Mouse (Mus musculus): ENCODE results near the gene Cldn34c2. TPM values are rescaled to one million over a fixed set of nuclear protein-coding genes. Genes with fewer than 3 reads are reported as not detected.
"Not testable (repeated sequence)": the region's sequence is repeated elsewhere in the genome, so short reads cannot be mapped to it uniquely, and the experiment has no call there.

The Cldn34c2 gene
- not detected in 2 replicates for polyA plus RNA-seq (2015; fragmentation: Nextera tagmentation; extraction: Ambion mirVana)

- not testable (repeated sequence) for H3K4me2 ChIP-seq (replicated peaks); H3K36me3 ChIP-seq; H3K9me3 ChIP-seq; H3K27ac ChIP-seq (replicated peaks); H3K27me3 ChIP-seq; ATAC-seq (replicated peaks); H3K9ac ChIP-seq (replicated peaks); H3K4me1 ChIP-seq; H3K4me3 ChIP-seq
Measured at GRCm38 (mm10) chrX:123581400-123581799, at the start of gene Cldn34c2. Gene Cldn34c2 (plus strand): TSS chrX:123581700.

- WGBS, result 91% methylated on average over 13 of the region's 13 CpGs
- H3K4me1 ChIP-seq; H3K4me3 ChIP-seq; H3K4me2 ChIP-seq (replicated peaks); H3K9me3 ChIP-seq; H3K9ac ChIP-seq (replicated peaks); H3K27me3 ChIP-seq; ATAC-seq (replicated peaks); H3K27ac ChIP-seq (replicated peaks); H3K36me3 ChIP-seq: not testable (repeated sequence)
Measured at GRCm38 (mm10) chrX:123551378-123551777, 30.1 kb upstream of the Cldn34c2 start.

GRCm38 (mm10) chrX:123612158-123612828, 30.8 kb downstream of the Cldn34c2 start:
- H3K27ac ChIP-seq (replicated peaks); H3K4me3 ChIP-seq; H3K4me1 ChIP-seq; ATAC-seq (replicated peaks); H3K4me2 ChIP-seq (replicated peaks); H3K9ac ChIP-seq (replicated peaks); H3K27me3 ChIP-seq; H3K9me3 ChIP-seq; H3K36me3 ChIP-seq: not testable (repeated sequence)
- 88% methylated on average over 9 of the region's 12 CpGs for WGBS

Other genes starting within 250 kb of the Cldn34c2 start
- gene Gm17467, start 123.1 kb downstream of the Cldn34c2 start, polyA plus RNA-seq (2015; fragmentation: Nextera tagmentation; extraction: Ambion mirVana), result not detected in 2 replicates
- gene Cldn34c3, start 212.0 kb downstream of the Cldn34c2 start, polyA plus RNA-seq (2015; fragmentation: Nextera tagmentation; extraction: Ambion mirVana), result not detected in 2 replicates